ENCODE assay signal across 16 mouse cellular contexts in the genomic region with DNA sequence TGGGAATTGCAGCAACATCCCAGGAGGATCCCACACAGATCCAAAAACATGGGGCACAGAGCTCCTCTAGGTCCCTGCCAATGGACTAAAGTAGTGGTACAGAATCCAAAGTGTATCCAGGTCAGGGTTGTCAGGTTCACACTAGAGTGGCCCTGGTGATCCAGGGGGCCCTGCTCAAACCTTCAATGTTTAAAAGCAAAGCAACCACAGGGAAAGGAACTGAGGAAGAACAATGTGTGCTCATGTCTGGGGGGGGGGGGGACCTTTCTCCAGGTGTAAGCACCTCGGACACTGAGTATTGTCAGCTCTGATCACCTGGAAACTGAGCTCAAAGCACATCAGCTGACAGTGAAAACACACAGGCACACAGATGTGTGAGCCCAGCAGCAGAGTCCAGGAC.
DNase-seq lines count a peak whose midpoint lies in the region; ATAC-seq lines count a peak whose summit lies in the region.
"Had no signal": no experiment of that assay in that cellular context is flagged by ENCODE, and none has a peak within 500 bp of the region (broad histone marks: within the 10 kb centered on the region; RNA-seq: fewer than 3 reads in every experiment).

No protein-coding gene starts in this region.

- no peaks in the 10 kb centered on the region for H3K36me3 ChIP-seq in embryonic facial prominence, embryonic 12.5 days
- H3K36me3 ChIP-seq in embryonic facial prominence, embryonic 10.5 days (replicated peaks), result no peaks in the 10 kb centered on the region
- H3K36me3 ChIP-seq in kidney, embryonic 14.5 days (ENCODE audit: control insufficient read depth, insufficient read depth, low read length), result no peaks in the 10 kb centered on the region
- no peaks in the 10 kb centered on the region for H3K36me3 ChIP-seq in lung, embryonic 16.5 days (ENCODE audit: control insufficient read depth, insufficient read depth, low read length)
- H3K36me3 ChIP-seq in limb, embryonic 12.5 days, result no peaks in the 10 kb centered on the region
- H3K36me3 ChIP-seq: liver, embryonic 12.5 days; stomach, embryonic 15.5 days had no signal

- no peaks in the 10 kb centered on the region for H3K27me3 ChIP-seq in embryonic facial prominence, embryonic 12.5 days
- no peaks in the 10 kb centered on the region for H3K27me3 ChIP-seq in embryonic facial prominence, embryonic 10.5 days (replicated peaks; ENCODE audit: low read depth, poor library complexity, severe bottlenecking)
- H3K27me3 ChIP-seq in kidney, embryonic 14.5 days (ENCODE audit: control insufficient read depth, insufficient read depth, low read length), result no peaks in the 10 kb centered on the region
- H3K27me3 ChIP-seq in lung, embryonic 16.5 days (ENCODE audit: control insufficient read depth, insufficient read depth, low read depth, low read length), result no peaks in the 10 kb centered on the region
- no peaks in the 10 kb centered on the region for H3K27me3 ChIP-seq in limb, embryonic 12.5 days
- H3K27me3 ChIP-seq: liver, embryonic 12.5 days; stomach, embryonic 15.5 days had no signal

- H3K9me3 ChIP-seq in embryonic facial prominence, embryonic 12.5 days, result no peaks in the 10 kb centered on the region
- no peaks in the 10 kb centered on the region for H3K9me3 ChIP-seq in embryonic facial prominence, embryonic 10.5 days
- no peaks in the 10 kb centered on the region for H3K9me3 ChIP-seq in kidney, embryonic 14.5 days (ENCODE audit: control insufficient read depth, low read length)
- no peaks in the 10 kb centered on the region for H3K9me3 ChIP-seq in lung, embryonic 16.5 days (ENCODE audit: control insufficient read depth, low read length)
- H3K9me3 ChIP-seq in limb, embryonic 12.5 days, result no peaks in the 10 kb centered on the region
- H3K9me3 ChIP-seq: liver, embryonic 12.5 days; stomach, embryonic 15.5 days had no signal

- H3K4me1 ChIP-seq in embryonic facial prominence, embryonic 12.5 days, result peaks cover 13% of the 10 kb centered on the region
- H3K4me1 ChIP-seq in embryonic facial prominence, embryonic 10.5 days, result peaks cover 16% of the 10 kb centered on the region
- peaks cover 11% of the 10 kb centered on the region; the same call in 1 of the 2 replicates for H3K4me1 ChIP-seq in kidney, embryonic 14.5 days (ENCODE audit: control insufficient read depth, insufficient read depth, low read length)
- H3K4me1 ChIP-seq in lung, embryonic 16.5 days (replicated peaks; ENCODE audit: control insufficient read depth, insufficient read depth, low read length), result peaks cover 11% of the 10 kb centered on the region
- peaks cover 21% of the 10 kb centered on the region for H3K4me1 ChIP-seq in limb, embryonic 12.5 days (replicated peaks)
- H3K4me1 ChIP-seq: liver, embryonic 12.5 days had no signal

- no peak overlapping the region for H3K4me3 ChIP-seq in embryonic facial prominence, embryonic 12.5 days
- no peak overlapping the region for H3K4me3 ChIP-seq in embryonic facial prominence, embryonic 10.5 days
- no peak overlapping the region for H3K4me3 ChIP-seq in kidney, embryonic 14.5 days (ENCODE audit: low read length)
- H3K4me3 ChIP-seq in lung, embryonic 16.5 days (ENCODE audit: low read length), result no peak overlapping the region
- H3K4me3 ChIP-seq in limb, embryonic 12.5 days (replicated peaks), result no peak overlapping the region
- H3K4me3 ChIP-seq: liver, embryonic 12.5 days; stomach, embryonic 15.5 days had no signal

- no peak overlapping the region for H3K4me2 ChIP-seq in embryonic facial prominence, embryonic 12.5 days (replicated peaks)
- no peak overlapping the region for H3K4me2 ChIP-seq in kidney, embryonic 14.5 days (replicated peaks; ENCODE audit: low read depth, low read length)
- no peak overlapping the region for H3K4me2 ChIP-seq in lung, embryonic 16.5 days (ENCODE audit: low read depth, low read length)
- no peak overlapping the region for H3K4me2 ChIP-seq in limb, embryonic 12.5 days
- H3K4me2 ChIP-seq: liver, embryonic 12.5 days; stomach, embryonic 15.5 days had no signal

- DNase-seq in embryonic facial prominence, embryonic 10.5 days (ENCODE audit: low spot score), result no peak
- DNase-seq in kidney, adult 8-10 months, result no peak
- no peak for DNase-seq in lung, postnatal 36 days
- no peak for DNase-seq in retina, embryonic 14.5 days (ENCODE audit: low spot score)
- DNase-seq: adrenal gland, adult 2 months; cerebellum, adult 2 months; cerebellum, postnatal 36 days; kidney, adult 2 months; lung, postnatal 10 days; thymus, adult 18-20 months had no signal

- no peak overlapping the region for H3K9ac ChIP-seq in embryonic facial prominence, embryonic 12.5 days
- H3K9ac ChIP-seq in kidney, embryonic 14.5 days (ENCODE audit: low read depth, low read length), result no peak overlapping the region
- 0 out of 2 replicates have a peak overlapping the region, but pooled peaks have one; percentile 16 for H3K9ac ChIP-seq in lung, embryonic 16.5 days (ENCODE audit: low read length)
- no peak overlapping the region for H3K9ac ChIP-seq in limb, embryonic 12.5 days (replicated peaks)
- H3K9ac ChIP-seq: liver, embryonic 12.5 days; stomach, embryonic 15.5 days had no signal

- no peak for ATAC-seq in embryonic facial prominence, embryonic 12.5 days (ENCODE audit: insufficient number of reproducible peaks, insufficient read depth, low FRiP score, low TSS enrichment)
- no peak for ATAC-seq in kidney, embryonic 14.5 days (ENCODE audit: low FRiP score, low TSS enrichment)
- no peak for ATAC-seq in lung, embryonic 16.5 days (ENCODE audit: low read depth)
- no peak for ATAC-seq in limb, embryonic 12.5 days (ENCODE audit: insufficient number of reproducible peaks, insufficient read depth, low FRiP score, low TSS enrichment, low read depth)
- ATAC-seq: liver, embryonic 12.5 days had no signal

- H3K27ac ChIP-seq in embryonic facial prominence, embryonic 12.5 days, result peak overlapping the region; percentile 70; the same call in 1 of the 2 replicates
- H3K27ac ChIP-seq in embryonic facial prominence, embryonic 10.5 days (replicated peaks), result no peak overlapping the region
- peak overlapping the region; percentile 77; the same call in 1 of the 2 replicates for H3K27ac ChIP-seq in kidney, embryonic 14.5 days (ENCODE audit: low read depth, low read length)
- H3K27ac ChIP-seq in lung, embryonic 16.5 days (ENCODE audit: low read length), result peak overlapping the region; percentile 91
- H3K27ac ChIP-seq in limb, embryonic 12.5 days, result peak overlapping the region; percentile 53
- H3K27ac ChIP-seq: liver, embryonic 12.5 days had no signal

- WGBS in embryonic facial prominence, embryonic 12.5 days, result 67% methylated on average over 1 of the region's 1 CpGs
- WGBS in embryonic facial prominence, embryonic 10.5 days, result 79% methylated on average over 1 of the region's 1 CpGs
- 81% methylated on average over 1 of the region's 1 CpGs for WGBS in kidney, embryonic 14.5 days
- WGBS in lung, embryonic 16.5 days, result 44% methylated on average over 1 of the region's 1 CpGs
- 61% methylated on average over 1 of the region's 1 CpGs for WGBS in limb, embryonic 12.5 days
